Mouse (Mus musculus) midbrain, embryonic 14.5 days (tissue): Measurements from ENCODE around the gene Myod1. TPM values are rescaled to one million over a fixed set of nuclear protein-coding genes. Genes with fewer than 3 reads are reported as not detected.

ENCODE experiments used
- ATAC-seq: fragments of 200-750 bp; cut with Nextera tagmentation; 2 replicates; pipeline ENCODE4 v1.8.0; 2017; ENCODE audit warnings: moderate number of reproducible peaks, moderate library complexity; ENCODE audit not compliant: low FRiP score, low TSS enrichment
- DNase-seq: peaks from one replicate; pipeline ENCODE4 v3.0.0-alpha.2; 2015
- H3K27ac ChIP-seq: fragments of 300-500 bp; sonication (generic); replicated peaks from 2 replicates; pipeline ENCODE4 v1.5.1; 2014; ENCODE audit warnings: mild to moderate bottlenecking, low read depth, low read length, moderate library complexity
- H3K27me3 ChIP-seq: fragments of 300-500 bp; sonication (generic); 2 replicates; pipeline ENCODE4 v1.6.1; 2014; ENCODE audit warnings: low read length, control low read depth, mixed read lengths; ENCODE audit not compliant: control insufficient read depth, insufficient read depth
- H3K36me3 ChIP-seq: fragments of 300-500 bp; sonication (generic); 2 replicates; pipeline ENCODE4 v1.6.1; 2014; ENCODE audit warnings: low read length, control low read depth; ENCODE audit not compliant: control insufficient read depth, insufficient read depth
- H3K4me1 ChIP-seq: fragments of 300-500 bp; sonication (generic); 2 replicates; pipeline ENCODE4 v1.6.1; 2014; ENCODE audit warnings: mild to moderate bottlenecking, antibody characterized with exemption, low read length, control low read depth; ENCODE audit not compliant: control insufficient read depth, insufficient read depth
- H3K4me2 ChIP-seq: fragments of 300-500 bp; sonication (generic); 2 replicates; pipeline ENCODE4 v1.6.1; 2014; ENCODE audit warnings: mild to moderate bottlenecking, low read length, moderate library complexity
- H3K4me3 ChIP-seq: fragments of 300-500 bp; sonication (generic); replicated peaks from 2 replicates; pipeline ENCODE4 v1.5.1; 2014; ENCODE audit warnings: low read depth, low read length
- H3K9ac ChIP-seq: fragments of 300-500 bp; sonication (generic); replicated peaks from 2 replicates; pipeline ENCODE4 v1.6.1; 2014; ENCODE audit warnings: mild to moderate bottlenecking, low read length, moderate library complexity
- H3K9me3 ChIP-seq: fragments of 300-500 bp; sonication (generic); 2 replicates; pipeline ENCODE4 v1.6.1; 2016; ENCODE audit warnings: low read length, control low read depth, mixed read lengths; ENCODE audit not compliant: control insufficient read depth
- WGBS: fragments of 180-500 bp; shearing (Covaris S2); extraction: QIAGEN DNeasy Blood & Tissue Kit; methylation state at CpG from one replicate; pipeline ENCODE4 v1.1.7; 2014; 5-methylcytosine and 5-hydroxymethylcytosine counted together
- polyA plus RNA-seq: library from polyadenylated mRNA; unstranded; fragments of >200 nt; fragmentation: Nextera tagmentation; extraction: Ambion mirVana; gene quantifications from 2 replicates; pipeline ENCODE4 v1.2.1, GENCODE M21; 2014

Gene Myod1
- polyA plus RNA-seq, 1 experiment from 2014 or later, result not detected

GRCm38 (mm10) chr7:46352748-46353147 lies 23.5 kb upstream of the Myod1 start:
- H3K9ac ChIP-seq, result no peak overlapping the region
- no peak overlapping the region for H3K4me2 ChIP-seq
- no peak overlapping the region for H3K4me3 ChIP-seq
- H3K27me3 ChIP-seq, result peaks cover 18% of the 10 kb centered on the region
- peaks cover 5% of the 10 kb centered on the region; the same call in 1 of the 2 replicates for H3K4me1 ChIP-seq
- H3K27ac ChIP-seq, result no peak overlapping the region
- H3K9me3 ChIP-seq, result no peaks in the 10 kb centered on the region
- H3K36me3 ChIP-seq, result no peaks in the 10 kb centered on the region
- no peak for ATAC-seq
- no peak for DNase-seq
- WGBS, result 64% methylated on average over 2 of the region's 2 CpGs

- DNase-seq (no peak), ATAC-seq (no peak)
- no peak overlapping the region for H3K4me3 ChIP-seq
- 56% methylated on average over 8 of the region's 8 CpGs for WGBS
- H3K9ac ChIP-seq, result no peak overlapping the region
- peaks cover 14% of the 10 kb centered on the region for H3K27me3 ChIP-seq
- H3K9me3 ChIP-seq, result no peaks in the 10 kb centered on the region
- no peaks in the 10 kb centered on the region for H3K36me3 ChIP-seq
- no peak overlapping the region for H3K27ac ChIP-seq
- H3K4me2 ChIP-seq, result no peak overlapping the region
- peaks cover 5% of the 10 kb centered on the region; the same call in 1 of the 2 replicates for H3K4me1 ChIP-seq
Measured at GRCm38 (mm10) chr7:46353216-46353615, 23.1 kb upstream of the Myod1 start.

GRCm38 (mm10) chr7:46353875-46354274 lies 22.4 kb upstream of the Myod1 start:
- ATAC-seq (no peak), DNase-seq (no peak)
- Histone ChIP-seq H3K4me1 (peaks cover 2% of the 10 kb centered on the region; the same call in 1 of the 2 replicates), H3K27ac (no peak overlapping the region), H3K9ac (no peak overlapping the region), H3K4me3 (no peak overlapping the region), H3K27me3 (peaks cover 12% of the 10 kb centered on the region), H3K9me3 (no peaks in the 10 kb centered on the region), H3K36me3 (no peaks in the 10 kb centered on the region), H3K4me2 (no peak overlapping the region)
- WGBS, result 86% methylated on average over 4 of the region's 4 CpGs

GRCm38 (mm10) chr7:46361776-46362175 lies 14.5 kb upstream of the Myod1 start:
- Histone ChIP-seq H3K4me2 (no peak overlapping the region), H3K27me3 (no peaks in the 10 kb centered on the region), H3K9ac (no peak overlapping the region), H3K27ac (no peak overlapping the region), H3K9me3 (no peaks in the 10 kb centered on the region), H3K4me3 (no peak overlapping the region), H3K36me3 (no peaks in the 10 kb centered on the region), H3K4me1 (no peaks in the 10 kb centered on the region)
- DNase-seq (no peak), ATAC-seq (no peak)

- no peak for DNase-seq
- 48% methylated on average over 5 of the region's 5 CpGs for WGBS
- no peaks in the 10 kb centered on the region for H3K4me1 ChIP-seq
- H3K36me3 ChIP-seq, result no peaks in the 10 kb centered on the region
- H3K27me3 ChIP-seq, result no peaks in the 10 kb centered on the region
- no peak overlapping the region for H3K27ac ChIP-seq
- no peaks in the 10 kb centered on the region for H3K9me3 ChIP-seq
- no peak overlapping the region for H3K4me2 ChIP-seq
- no peak overlapping the region for H3K9ac ChIP-seq
- no peak for ATAC-seq
- H3K4me3 ChIP-seq, result no peak overlapping the region
Measured at GRCm38 (mm10) chr7:46364154-46364553, 12.1 kb upstream of the Myod1 start.

GRCm38 (mm10) chr7:46365810-46366209 lies 10.5 kb upstream of the Myod1 start:
- H3K27ac ChIP-seq, result no peak overlapping the region
- 81% methylated on average over 1 of the region's 1 CpGs for WGBS

GRCm38 (mm10) chr7:46371104-46371503 lies 5.2 kb upstream of the Myod1 start:
- Histone ChIP-seq H3K36me3 (no peaks in the 10 kb centered on the region), H3K9me3 (no peaks in the 10 kb centered on the region)
- 69% methylated on average over 4 of the region's 4 CpGs for WGBS

More at GRCm38 (mm10) chr7:46365810-46366209, 10.5 kb upstream of the Myod1 start:
- H3K4me2 ChIP-seq, result no peak overlapping the region
- no peak overlapping the region for H3K4me3 ChIP-seq
- H3K9ac ChIP-seq, result no peak overlapping the region
- ATAC-seq (no peak), DNase-seq (no peak)
- no peaks in the 10 kb centered on the region for H3K36me3 ChIP-seq
- H3K4me1 ChIP-seq, result no peaks in the 10 kb centered on the region
- H3K9me3 ChIP-seq, result no peaks in the 10 kb centered on the region
- H3K27me3 ChIP-seq, result no peaks in the 10 kb centered on the region

GRCm38 (mm10) chr7:46377008-46377346 lies 703 bp downstream of the Myod1 start:
- H3K9ac ChIP-seq, result no peak overlapping the region

More at GRCm38 (mm10) chr7:46371104-46371503, 5.2 kb upstream of the Myod1 start:
- no peak overlapping the region for H3K27ac ChIP-seq
- no peak overlapping the region for H3K9ac ChIP-seq
- no peak for ATAC-seq
- no peaks in the 10 kb centered on the region for H3K4me1 ChIP-seq
- H3K4me2 ChIP-seq, result no peak overlapping the region
- DNase-seq, result no peak
- H3K4me3 ChIP-seq, result no peak overlapping the region
- peaks cover 15% of the 10 kb centered on the region for H3K27me3 ChIP-seq

GRCm38 (mm10) chr7:46378123-46378522 lies 1.8 kb downstream of the Myod1 start:
- Histone ChIP-seq H3K9me3 (no peaks in the 10 kb centered on the region), H3K4me3 (no peak overlapping the region), H3K27ac (no peak overlapping the region), H3K9ac (no peak overlapping the region; the same call in 1 of the 2 replicates), H3K4me1 (0 out of 2 replicates have a peak, but pooled peaks cover 8% of the 10 kb centered on the region), H3K27me3 (peaks cover 45% of the 10 kb centered on the region), H3K4me2 (peak overlapping the region; percentile 39), H3K36me3 (no peaks in the 10 kb centered on the region)
- ATAC-seq (0 out of 2 replicates have a peak, but pooled peaks have one; percentile 34), DNase-seq (peak; percentile 58)
- 2% methylated on average over 22 of the region's 22 CpGs for WGBS

More at GRCm38 (mm10) chr7:46377008-46377346, 703 bp downstream of the Myod1 start:
- H3K9me3 ChIP-seq, result no peaks in the 10 kb centered on the region
- H3K36me3 ChIP-seq, result no peaks in the 10 kb centered on the region
- DNase-seq (peak; percentile 77), ATAC-seq (no peak)
- 0 out of 2 replicates have a peak, but pooled peaks cover 8% of the 10 kb centered on the region for H3K4me1 ChIP-seq
- H3K27me3 ChIP-seq, result peaks cover 45% of the 10 kb centered on the region
- WGBS, result 2% methylated on average over 33 of the region's 33 CpGs
- no peak overlapping the region for H3K27ac ChIP-seq
- peak overlapping the region; percentile 45 for H3K4me2 ChIP-seq
- peak overlapping the region; percentile 23 for H3K4me3 ChIP-seq
